Mouse (Mus musculus) layer of hippocampus, adult 6 months (tissue): ENCODE results near the gene Gm11397. TPM values are rescaled to one million over a fixed set of nuclear protein-coding genes. Genes with fewer than 3 reads are reported as not detected.

Experiments used
- long read RNA-seq, 2 experiments: library from polyadenylated mRNA; unstranded; transcript quantifications; one replicate each; pipeline ENCODE4 v2.0.0; 2019 to 2020
- polyA plus RNA-seq: library from polyadenylated mRNA; unstranded; fragments of <200 nt; fragmentation: Nextera tagmentation; gene quantifications from 2 replicates; pipeline ENCODE4 v1.2.3, GENCODE M21; 2021

The Gm11397 gene
- not detected in 2 replicates for polyA plus RNA-seq
- long read RNA-seq, experiment 1: 0 reads
- long read RNA-seq, experiment 2: 0 reads

GRCm38 (mm10) chr13:33395461-33395860 lies at the start of gene Gm11397:
Gm11397 (plus strand) TSS chr13:33395761.

Other genes starting within 250 kb of the Gm11397 start
- gene Serpinb9c, start 236.0 kb upstream of the Gm11397 start, polyA plus RNA-seq: not detected in 2 replicates
- not detected in 2 replicates for gene Serpinb9d, start 202.8 kb upstream of the Gm11397 start, polyA plus RNA-seq
- not detected in 2 replicates for gene Serpinb9e, start 146.1 kb upstream of the Gm11397 start, polyA plus RNA-seq
- not detected in 2 replicates for gene Serpinb9f, start 71.7 kb upstream of the Gm11397 start, polyA plus RNA-seq
- gene Serpinb9g, start 89.0 kb downstream of the Gm11397 start, polyA plus RNA-seq: not detected in 2 replicates